ENCODE assay signal across 36 mouse cellular contexts in the genomic region with DNA sequence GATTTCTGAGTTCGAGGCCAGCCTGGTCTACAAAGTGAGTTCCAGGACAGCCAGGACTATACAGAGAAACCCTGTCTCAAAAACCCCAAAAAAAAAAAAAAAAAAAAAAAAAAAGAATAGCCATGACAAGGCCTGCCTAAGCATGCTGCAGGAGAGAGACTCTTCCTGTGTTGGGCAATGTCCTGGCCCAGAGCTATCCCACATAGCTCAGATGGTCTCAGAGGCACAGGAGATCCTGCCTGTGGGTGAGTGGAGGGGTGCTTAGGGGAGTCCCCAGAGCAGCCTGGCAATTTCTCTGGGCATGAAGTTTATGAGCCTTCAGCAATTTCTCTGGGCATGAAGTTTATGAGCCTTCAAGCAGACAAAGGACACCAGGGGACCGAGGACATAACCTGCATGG. TPM values are rescaled to one million over a fixed set of nuclear protein-coding genes. Genes with fewer than 3 reads are reported as not detected.
A peak's percentile ranks its signal among the peaks of the same experiment; 100 is the strongest.
DNase-seq lines count a peak whose midpoint lies in the region; ATAC-seq and TF ChIP-seq lines count a peak whose summit lies in the region.
"Had no signal": no experiment of that assay in that cellular context is flagged by ENCODE, and none has a peak within 500 bp of the region (broad histone marks: within the 10 kb centered on the region; RNA-seq: fewer than 3 reads in every experiment).

No protein-coding gene starts in this region.

- H3K9me3 ChIP-seq in megakaryocyte, embryonic 14.5 days, result no peaks in the 10 kb centered on the region
- H3K9me3 ChIP-seq in CH12.LX (replicated peaks; ENCODE audit: low read length), result no peaks in the 10 kb centered on the region
- H3K9me3 ChIP-seq: G1E; intestine, embryonic 15.5 days; liver, embryonic 13.5 days; neural tube, embryonic 13.5 days had no signal

- no peak for TF ChIP-seq CTCF in CH12.LX (conservative IDR thresholded peaks at IDR 0.05 in 1 of 2, IDR thresholded peaks at IDR 0.05 in 1 of 2; ENCODE audit: low read depth in 2 of 2, low read length in 2 of 2)
- no peak for TF ChIP-seq CTCF in thymus, adult 2 months (IDR thresholded peaks at IDR 0.05; ENCODE audit: borderline replicate concordance, control insufficient read depth, extremely low read depth, insufficient read depth, low read length, poor library complexity)

- no peaks in the 10 kb centered on the region for H3K36me3 ChIP-seq in megakaryocyte, embryonic 14.5 days (replicated peaks; ENCODE audit: low read length)
- no peaks in the 10 kb centered on the region for H3K36me3 ChIP-seq in CH12.LX (replicated peaks in 1 of 2; ENCODE audit: control insufficient read depth in 1 of 2, insufficient read depth in 1 of 2, low read length in 1 of 2)
- no peaks in the 10 kb centered on the region for H3K36me3 ChIP-seq in thymus, adult 2 months (ENCODE audit: control insufficient read depth, insufficient read depth, low read length)
- H3K36me3 ChIP-seq: G1E; intestine, embryonic 15.5 days; liver, embryonic 13.5 days; neural tube, embryonic 13.5 days had no signal

- H3K4me3 ChIP-seq in megakaryocyte, embryonic 14.5 days (replicated peaks), result peak overlapping the region; percentile 29
- H3K4me3 ChIP-seq in CH12.LX (replicated peaks in 1 of 3; ENCODE audit: low read depth in 2 of 3, low read length in 2 of 3, poor library complexity in 1 of 3), result no peak overlapping the region
- H3K4me3 ChIP-seq in thymus, adult 2 months (ENCODE audit: control insufficient read depth, insufficient read depth, low read length), result no peak overlapping the region
- H3K4me3 ChIP-seq: erythroblast, embryonic 14.5 days; gastrocnemius, adult 2 months; intestine, embryonic 15.5 days; layer of hippocampus, adult 2 months; left cerebral cortex, adult 2 months; liver, embryonic 13.5 days; myocyte; neural tube, embryonic 13.5 days had no signal

- 90% methylated on average over 2 of the region's 2 CpGs for WGBS in thymus, adult 2 months

- no peak for TF ChIP-seq EP300 in CH12.LX (IDR thresholded peaks at IDR 0.05; ENCODE audit: low read length)

- H3K79me2 ChIP-seq in CH12.LX (replicated peaks; ENCODE audit: control insufficient read depth, extremely low read depth, insufficient read depth, poor library complexity, severe bottlenecking), result no peaks in the 10 kb centered on the region

- in situ Hi-C loops in CH12.LX (cut with MboI; ENCODE audit: low pct_ligation_motif_present, low pct_unique_long_range_greater_than_20kb, low sequenced_read_pairs), result no loop called here

- dilution Hi-C loops in CH12.LX (cut with MboI; ENCODE audit: extremely low pct_ligation_motif_present, extremely low pct_unique_long_range_greater_than_20kb, low sequenced_read_pairs), result no loop called here

- ATAC-seq in megakaryocyte, adult 5-6 weeks (ENCODE audit: poor library complexity, severe bottlenecking), result no peak
- ATAC-seq: forebrain, embryonic 16.5 days; hindbrain, embryonic 16.5 days; intestine, embryonic 15.5 days; Patski had no signal

- H3K27ac ChIP-seq in CH12.LX (ENCODE audit: insufficient read depth, low read depth), result no peak overlapping the region
- H3K27ac ChIP-seq in thymus, adult 2 months (ENCODE audit: control insufficient read depth, insufficient read depth, low read length), result no peak overlapping the region
- H3K27ac ChIP-seq: gastrocnemius, adult 2 months; intestine, embryonic 15.5 days; layer of hippocampus, adult 2 months; left cerebral cortex, adult 2 months; liver, embryonic 13.5 days; neural tube, embryonic 13.5 days had no signal

- peaks cover 92% of the 10 kb centered on the region for H3K4me1 ChIP-seq in megakaryocyte, embryonic 14.5 days
- H3K4me1 ChIP-seq in CH12.LX (ENCODE audit: control insufficient read depth in 1 of 2, insufficient read depth in 2 of 2), result peaks cover 28 to 62% of the 10 kb centered on the region in 2 experiments
- peaks cover 45% of the 10 kb centered on the region for H3K4me1 ChIP-seq in thymus, adult 2 months (replicated peaks; ENCODE audit: control insufficient read depth, insufficient read depth, low read length)
- H3K4me1 ChIP-seq: intestine, embryonic 15.5 days had no signal

- DNase-seq in 416B (ENCODE audit: low read depth) (peak; percentile 87), CH12.LX (ENCODE audit: extremely low read depth) (no peak)
- DNase-seq in induced T-regulatory cell, adult 2 months (ENCODE audit: low read depth), result peak; percentile 40
- DNase-seq in thymus, adult 2 months, result no peak
- DNase-seq in left cerebral cortex, postnatal 4 days, result no peak
- DNase-seq: adrenal gland, postnatal 10 days; cerebellum, adult 11 months; cerebellum, adult 9-11 months; gastrocnemius, adult 2 months; gastrocnemius, postnatal 36 days; heart, postnatal 14 days; kidney, adult 8-10 months; kidney, postnatal 25 days; liver, embryonic 13.5 days; lung, embryonic 14.5 days; lung, postnatal 14 days; thymus, postnatal 25 days had no signal

- intact Hi-C loops in left cerebral cortex, postnatal 4 days (cut with DNase I), result no loop called here

- no peak overlapping the region for H3K4me2 ChIP-seq in CH12.LX (ENCODE audit: insufficient read depth, low read depth, poor library complexity, severe bottlenecking)
- H3K4me2 ChIP-seq: intestine, embryonic 15.5 days; liver, embryonic 13.5 days; lung, embryonic 14.5 days; neural tube, embryonic 13.5 days had no signal

- no peak for TF ChIP-seq RAD21 in CH12.LX (IDR thresholded peaks at IDR 0.05; ENCODE audit: low read depth, low read length)

- no peak overlapping the region for H3K9ac ChIP-seq in CH12.LX (ENCODE audit: insufficient read depth, low read depth)
- H3K9ac ChIP-seq: intestine, embryonic 15.5 days; liver, embryonic 13.5 days; lung, embryonic 14.5 days; neural tube, embryonic 13.5 days had no signal

- no peak for TF ChIP-seq POLR2A in CH12.LX (IDR thresholded peaks at IDR 0.05; ENCODE audit: low read depth, low read length)
- no peak for TF ChIP-seq POLR2A in thymus, adult 2 months (IDR thresholded peaks at IDR 0.05; ENCODE audit: control insufficient read depth, extremely low read depth, insufficient read depth, low read length, poor library complexity)

- H3K27me3 ChIP-seq in megakaryocyte, embryonic 14.5 days (replicated peaks), result no peaks in the 10 kb centered on the region
- no peaks in the 10 kb centered on the region for H3K27me3 ChIP-seq in CH12.LX (replicated peaks)
- H3K27me3 ChIP-seq in thymus, adult 2 months (ENCODE audit: control insufficient read depth, insufficient read depth, low read length), result no peaks in the 10 kb centered on the region
- H3K27me3 ChIP-seq: intestine, embryonic 15.5 days; liver, embryonic 13.5 days; neural tube, embryonic 13.5 days; Patski had no signal

TF ChIP-seq in CH12.LX, 34 proteins besides CTCF, POLR2A, EP300 and RAD21:
- no peak for TF ChIP-seq SMC3 (IDR thresholded peaks at IDR 0.05; ENCODE audit: low read depth, low read length)
- 0 out of 2 replicates have a peak, but pooled peaks have one; percentile 33 for TF ChIP-seq ZNF384 (IDR thresholded peaks at IDR 0.05; ENCODE audit: low read depth, low read length)

RNA-seq across cellular contexts. Expression of gene Hacl1, which starts 42.5 kb away (rescaled TPM):
- polyA plus RNA-seq in megakaryocyte, embryonic 14.5 days (2012; ENCODE audit: insufficient read depth, low replicate concordance), result 2.9 TPM in 1 of 2 replicates, not detected in the other
- 8.0 and 12.2 TPM in 2 replicates for total RNA-seq in megakaryocyte, adult 5-6 weeks (2015)
- 14.6 and 18.1 TPM in 2 replicates for total RNA-seq in megakaryocyte, adult 5-6 weeks (2017)
- total RNA-seq in CH12.LX (2012; rRNA removed) (14.3 and 20.2 TPM in 2 replicates), CH12.LX (2014; rRNA removed) (22.6 and 23.7 TPM in 2 replicates)
- polyA plus RNA-seq in CH12.LX (2012; ENCODE audit: insufficient read length, low read depth), result 13.6 and 13.7 TPM in 2 replicates
- polyA plus RNA-seq in thymus, adult 2 months (2012; rRNA removed), result 12.1 and 15.3 TPM in 2 replicates
- total RNA-seq in left cerebral cortex, postnatal 4 days (2021), result 1 to 10 TPM; 4.9 to 6.0 TPM

RNA-seq across cellular contexts. Expression of gene Btd, which starts 42.8 kb away (rescaled TPM):
- 2.2 and 10.5 TPM in 2 replicates for polyA plus RNA-seq in megakaryocyte, embryonic 14.5 days (2012; ENCODE audit: insufficient read depth, low replicate concordance)
- total RNA-seq in megakaryocyte, adult 5-6 weeks (2015), result 14.8 and 17.0 TPM in 2 replicates
- total RNA-seq in megakaryocyte, adult 5-6 weeks (2017), result 11.3 and 18.5 TPM in 2 replicates
- total RNA-seq in CH12.LX (2012; rRNA removed) (14.1 and 16.2 TPM in 2 replicates), CH12.LX (2014; rRNA removed) (22.5 and 23.0 TPM in 2 replicates)
- 18.2 and 25.4 TPM in 2 replicates for polyA plus RNA-seq in CH12.LX (2012; ENCODE audit: insufficient read length, low read depth)
- polyA plus RNA-seq in thymus, adult 2 months (2012; rRNA removed), result 34.0 and 42.9 TPM in 2 replicates
- 1 to 10 TPM; 9.5 to 10.0 TPM for total RNA-seq in left cerebral cortex, postnatal 4 days (2021)

RNA-seq across cellular contexts. Expression of gene Gm49387, which starts 42.9 kb away (rescaled TPM):
- polyA plus RNA-seq in megakaryocyte, embryonic 14.5 days (2012; ENCODE audit: insufficient read depth, low replicate concordance), result not detected in 2 replicates
- total RNA-seq in megakaryocyte, adult 5-6 weeks (2015), result not detected in 2 replicates
- total RNA-seq in megakaryocyte, adult 5-6 weeks (2017), result not detected in 2 replicates
- not detected in 2 replicates for total RNA-seq in CH12.LX (2012; rRNA removed)
- total RNA-seq in CH12.LX (2014; rRNA removed), result not detected in 2 replicates
- 0.71 TPM in 1 of 2 replicates, not detected in the other for polyA plus RNA-seq in CH12.LX (2012; ENCODE audit: insufficient read length, low read depth)
- not detected in 2 replicates for polyA plus RNA-seq in thymus, adult 2 months (2012; rRNA removed)
- not detected for total RNA-seq in left cerebral cortex, postnatal 4 days (2021)
- total RNA-seq: G1E; layer of hippocampus, postnatal 14 days; left cerebral cortex, adult 2 months; megakaryocyte-erythroid progenitor cell, adult 5-6 weeks; midbrain, postnatal 0 days had no signal
- polyA plus RNA-seq: C2C12; cortical plate, adult 2 months; erythroblast, embryonic 14.5 days; forebrain, embryonic 11.5 days; forebrain, embryonic 16.5 days; G1E; midbrain, postnatal 0 days; myocyte; small intestine, adult 2 months had no signal

Comparison
In these comparisons a context has a peak if more than half of its experiments do, and no peak if none do; other contexts are left out.
1. DNase-seq: peak in 416B (single experiment) and induced T-regulatory cell, adult 2 months (single experiment); none in CH12.LX (single experiment), thymus, adult 2 months (single experiment) and left cerebral cortex, postnatal 4 days (single experiment).